Mouse (Mus musculus) liver, embryonic 14.5 days (tissue): ENCODE measurements around the gene 4930404N11Rik. TPM values are rescaled to one million over a fixed set of nuclear protein-coding genes. Genes with fewer than 3 reads are reported as not detected.

Experiments
- ATAC-seq: fragments of 200-750 bp; cut with Nextera tagmentation; 2 replicates; pipeline ENCODE4 v1.8.0; 2017; ENCODE audit warnings: moderate number of reproducible peaks, mild to moderate bottlenecking, moderate library complexity; ENCODE audit not compliant: insufficient read depth
- DNase-seq, 3 experiments: peaks; one replicate each; pipeline ENCODE4 v3.0.0-alpha.2; 2012 to 2013; ENCODE audit warnings: low read depth in 3 of 3, low spot score in 3 of 3
- H3K27ac ChIP-seq: fragments of 300-500 bp; sonication (generic); 2 replicates; pipeline ENCODE4 v1.5.1; 2014; ENCODE audit warnings: moderate library complexity, mild to moderate bottlenecking, control low read depth, inconsistent platforms
- H3K27me3 ChIP-seq: fragments of 300-500 bp; sonication (generic); 2 replicates; pipeline ENCODE4 v1.6.1; 2014; ENCODE audit warnings: mild to moderate bottlenecking, low read length, moderate library complexity; ENCODE audit not compliant: control insufficient read depth, insufficient read depth
- H3K36me3 ChIP-seq: fragments of 300-500 bp; sonication (generic); replicated peaks from 2 replicates; pipeline ENCODE4 v1.6.1; 2014; ENCODE audit warnings: low read depth; ENCODE audit not compliant: control insufficient read depth, insufficient read depth
- H3K4me1 ChIP-seq, 2 experiments: fragments of 200-500 bp in 1 of 2; fragments of 300-500 bp in 1 of 2; sonication (generic) in 1 of 2; replicated peaks; 2 replicates each; pipeline ENCODE4 v1.6.1; 2012 to 2014; ENCODE audit warnings: antibody characterized with exemption in 1 of 2, inconsistent platforms in 1 of 2, low read length in 1 of 2; ENCODE audit not compliant: control insufficient read depth in 2 of 2, insufficient read depth in 2 of 2
- H3K4me2 ChIP-seq: fragments of 300-500 bp; sonication (generic); 2 replicates; pipeline ENCODE4 v1.6.1; 2014; ENCODE audit warnings: low read depth, mild to moderate bottlenecking, control low read depth, moderate library complexity
- H3K4me3 ChIP-seq, 2 experiments: fragments of 200-500 bp in 1 of 2; fragments of 300-500 bp in 1 of 2; sonication (generic) in 1 of 2; 2 replicates each; pipeline ENCODE4 v1.5.1; 2012 to 2014; ENCODE audit warnings: low read depth in 2 of 2, low read length in 2 of 2, mild to moderate bottlenecking in 2 of 2, control low read depth in 1 of 2, inconsistent platforms in 1 of 2, moderate library complexity in 1 of 2; ENCODE audit not compliant: insufficient read depth in 1 of 2
- H3K9ac ChIP-seq: fragments of 300-500 bp; sonication (generic); replicated peaks from 2 replicates; pipeline ENCODE4 v1.6.1; 2014; ENCODE audit warnings: mild to moderate bottlenecking, control low read depth, moderate library complexity
- H3K9me3 ChIP-seq: fragments of 300-500 bp; sonication (generic); 2 replicates; pipeline ENCODE4 v1.6.1; 2016; ENCODE audit warnings: low read length, mixed read lengths; ENCODE audit not compliant: control insufficient read depth
- CTCF ChIP-seq: IDR thresholded peaks from 2 replicates; pipeline ENCODE4 v1.5.1; 2016; ENCODE audit warnings: antibody characterized with exemption, low read depth, control low read depth
- EP300 ChIP-seq: IDR thresholded peaks from 2 replicates; pipeline ENCODE4 v1.6.1; 2016; ENCODE audit warnings: antibody characterized with exemption, low read depth
- WGBS: fragments of 180-500 bp; shearing (Covaris S2); extraction: QIAGEN DNeasy Blood & Tissue Kit; methylation state at CpG from one replicate; pipeline ENCODE4 v1.1.7; 2014; ENCODE audit not compliant: insufficient replicate concordance; 5-methylcytosine and 5-hydroxymethylcytosine counted together
- polyA plus RNA-seq, 2 experiments: library from polyadenylated mRNA; depleted of rRNA in 1 of 2; stranded (reverse) in 1 of 2; unstranded in 1 of 2; fragments of >200 nt; fragmentation: Nextera tagmentation in 1 of 2; extraction: Ambion mirVana in 1 of 2; gene quantifications; 2 replicates each; pipeline versions ENCODE4 v1.2.1 to v1.2.3; 2012 to 2014

4930404N11Rik gene
- polyA plus RNA-seq, 2 experiments: 0.55 to 0.60 TPM

GRCm38 (mm10) chr10:81392270-81392669 lies 26.7 kb upstream of the 4930404N11Rik start:
- H3K9ac ChIP-seq: no peak overlapping the region
- no peak overlapping the region for H3K4me3 ChIP-seq
- peaks cover 9% of the 10 kb centered on the region; the same call in 1 of the 2 replicates for H3K36me3 ChIP-seq
- H3K4me2 ChIP-seq: no peak overlapping the region
- H3K9me3 ChIP-seq: no peaks in the 10 kb centered on the region
- H3K27ac ChIP-seq: no peak overlapping the region
- TF ChIP-seq EP300 (no peak), CTCF (no peak)
- ATAC-seq (no peak), DNase-seq (no peak)
- 44% methylated on average over 6 of the region's 6 CpGs for WGBS
- H3K27me3 ChIP-seq: no peaks in the 10 kb centered on the region
- H3K4me1 ChIP-seq: peaks cover 2 to 5% of the 10 kb centered on the region in 2 experiments; a peak in 3 of 4 replicates

GRCm38 (mm10) chr10:81390678-81390965 lies 25.0 kb upstream of the 4930404N11Rik start:
- ATAC-seq (no peak), DNase-seq (no peak)
- no peak overlapping the region for H3K9ac ChIP-seq
- no peaks in the 10 kb centered on the region for H3K9me3 ChIP-seq
- 83% methylated on average over 13 of the region's 13 CpGs for WGBS
- H3K4me3 ChIP-seq: no peak overlapping the region
- H3K4me2 ChIP-seq: no peak overlapping the region
- H3K27me3 ChIP-seq: no peaks in the 10 kb centered on the region
- peaks cover 11% of the 10 kb centered on the region for H3K36me3 ChIP-seq
- TF ChIP-seq EP300 (no peak), CTCF (no peak)
- H3K27ac ChIP-seq: no peak overlapping the region
- peaks cover 3 to 5% of the 10 kb centered on the region in 2 experiments for H3K4me1 ChIP-seq

DNA sequence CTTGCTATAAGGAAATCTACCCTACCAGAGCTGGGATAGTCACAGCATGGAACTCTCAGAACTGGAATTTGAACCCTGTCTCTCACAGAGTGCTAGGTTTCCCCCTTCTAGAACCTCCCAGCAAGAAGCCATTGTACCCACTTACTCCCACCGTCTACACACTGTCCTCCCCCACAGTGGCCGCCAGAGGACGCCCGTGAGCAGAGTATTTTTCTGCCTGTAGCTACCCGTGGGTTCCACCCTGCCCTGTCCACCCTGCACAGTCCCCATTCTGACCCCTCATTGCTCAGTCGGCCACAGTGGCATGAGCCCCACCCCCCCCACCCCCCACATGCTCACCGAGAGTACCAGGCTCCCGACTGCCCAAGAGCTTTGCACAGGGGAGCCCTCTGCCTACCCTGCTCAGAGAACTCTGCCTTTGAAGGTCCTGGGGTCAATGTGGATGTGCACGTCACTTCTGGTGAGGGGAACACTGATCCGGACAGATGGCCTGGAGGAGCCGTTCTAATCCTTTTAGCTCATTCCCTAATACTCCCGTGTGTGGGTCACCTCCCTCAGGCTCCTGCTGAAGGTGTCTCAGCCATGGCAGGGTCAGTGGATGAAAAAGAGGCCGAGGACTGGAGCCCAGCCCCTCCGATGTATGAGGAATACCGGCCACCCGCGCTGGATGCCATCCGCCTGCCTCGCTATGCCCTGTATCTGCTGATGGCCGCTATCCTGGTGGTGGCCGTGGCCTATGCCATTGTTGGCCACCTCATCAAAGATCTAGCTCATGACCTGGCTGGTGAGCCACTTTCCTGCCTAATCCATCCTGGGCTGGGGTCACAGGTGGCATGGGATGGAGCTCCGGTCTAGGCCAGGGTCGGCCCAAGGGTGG lies 24.4 kb upstream of the 4930404N11Rik start:
- Histone ChIP-seq H3K4me3 (no peak overlapping the region), H3K4me2 (no peak overlapping the region), H3K27ac (no peak overlapping the region), H3K36me3 (peaks cover 11% of the 10 kb centered on the region), H3K4me1 (peaks cover 9 to 10% of the 10 kb centered on the region in 2 experiments), H3K27me3 (no peaks in the 10 kb centered on the region), H3K9me3 (no peaks in the 10 kb centered on the region), H3K9ac (no peak overlapping the region)
- peak in 1 of 3 experiments; percentile 41 for DNase-seq
- peak; percentile 35; the same call in 1 of the 2 replicates for ATAC-seq
- no peak for TF ChIP-seq EP300
- peak; percentile 96 for TF ChIP-seq CTCF
- 55% methylated on average over 23 of the region's 23 CpGs for WGBS

DNA sequence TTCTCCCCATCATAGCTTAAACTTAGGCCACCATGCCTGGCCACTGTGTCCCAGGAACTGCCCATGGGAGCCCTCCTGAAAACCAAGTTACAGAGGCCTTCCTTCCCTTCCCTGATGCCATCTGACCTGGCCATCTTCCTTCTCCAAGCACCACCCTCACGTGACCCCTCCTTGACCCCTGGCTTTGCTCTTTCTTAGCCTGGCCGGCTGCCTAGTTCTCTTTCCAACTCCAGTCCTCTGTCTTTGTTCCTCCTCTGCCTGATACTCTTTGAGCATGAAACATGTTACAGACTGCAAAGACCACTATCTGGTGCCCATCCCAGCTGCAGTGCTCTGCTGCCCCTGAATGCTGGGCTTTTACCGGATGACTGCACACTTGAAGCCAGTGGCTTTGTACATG lies 23.8 kb upstream of the 4930404N11Rik start:
- ATAC-seq (no peak), DNase-seq (no peak)
- no peaks in the 10 kb centered on the region for H3K27me3 ChIP-seq
- no peak overlapping the region for H3K4me2 ChIP-seq
- no peak overlapping the region for H3K27ac ChIP-seq
- H3K4me3 ChIP-seq: no peak overlapping the region
- peaks cover 11% of the 10 kb centered on the region for H3K36me3 ChIP-seq
- H3K9me3 ChIP-seq: no peaks in the 10 kb centered on the region
- 64% methylated on average over 3 of the region's 3 CpGs for WGBS
- no peak overlapping the region for H3K9ac ChIP-seq
- H3K4me1 ChIP-seq: peaks cover 10 to 12% of the 10 kb centered on the region in 2 experiments
- TF ChIP-seq EP300: no peak
- TF ChIP-seq CTCF: no peak

DNA sequence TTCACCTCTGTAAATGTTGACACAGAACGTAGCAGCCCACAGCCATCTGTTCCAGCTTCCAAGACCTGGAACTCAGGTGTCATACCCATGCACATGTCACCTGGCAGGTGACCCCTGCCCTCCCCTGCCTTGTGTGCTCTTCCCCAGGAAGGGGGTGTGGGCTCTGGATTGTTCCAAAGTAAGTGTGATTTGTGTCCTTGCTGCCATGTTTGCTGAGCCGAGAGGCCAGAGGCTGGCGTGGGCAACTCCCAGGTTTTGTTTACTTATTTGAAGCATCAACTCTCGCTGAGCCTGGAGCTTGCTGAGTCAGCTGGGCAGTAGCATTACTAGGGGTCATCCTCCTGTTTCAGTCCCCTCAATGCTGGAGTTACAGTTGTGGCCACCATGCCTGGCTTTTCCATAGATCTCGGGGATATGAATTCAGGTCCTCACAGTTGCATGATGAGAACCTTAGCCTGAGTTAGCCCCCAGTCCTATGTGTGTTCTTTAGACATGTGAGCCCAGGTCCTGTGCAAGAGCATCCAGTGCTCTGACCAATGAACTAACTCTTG lies 23.0 kb upstream of the 4930404N11Rik start, which contains the start of gene Gm48552:
Gm48552 (plus strand) TSS at position 501 of the 551 bp plus-strand sequence.
- TF ChIP-seq CTCF (no peak), EP300 (no peak)
- H3K9ac ChIP-seq: no peak within 1 kb of the TSS
- no peak for ATAC-seq
- no peak for DNase-seq
- no peak within 1 kb of the TSS for H3K27ac ChIP-seq
- no peaks in the 10 kb centered on the region for H3K27me3 ChIP-seq
- H3K4me3 ChIP-seq: no peak within 1 kb of the TSS
- H3K4me2 ChIP-seq: no peak within 1 kb of the TSS
- 75% methylated on average over 5 of the region's 5 CpGs for WGBS
- peaks cover 10 to 14% of the 10 kb centered on the region in 2 experiments for H3K4me1 ChIP-seq
- H3K36me3 ChIP-seq: peaks cover 11% of the 10 kb centered on the region
- no peaks in the 10 kb centered on the region for H3K9me3 ChIP-seq
